Mouse (Mus musculus): Measurements from ENCODE around the gene Tcap. TPM values are rescaled to one million over a fixed set of nuclear protein-coding genes. Genes with fewer than 3 reads are reported as not detected.
"Not testable (repeated sequence)": the region's sequence is repeated elsewhere in the genome, so short reads cannot be mapped to it uniquely, and the experiment has no call there.

Tcap gene
- polyA plus RNA-seq, 1 experiment from 2014 or later = not detected

DNA sequence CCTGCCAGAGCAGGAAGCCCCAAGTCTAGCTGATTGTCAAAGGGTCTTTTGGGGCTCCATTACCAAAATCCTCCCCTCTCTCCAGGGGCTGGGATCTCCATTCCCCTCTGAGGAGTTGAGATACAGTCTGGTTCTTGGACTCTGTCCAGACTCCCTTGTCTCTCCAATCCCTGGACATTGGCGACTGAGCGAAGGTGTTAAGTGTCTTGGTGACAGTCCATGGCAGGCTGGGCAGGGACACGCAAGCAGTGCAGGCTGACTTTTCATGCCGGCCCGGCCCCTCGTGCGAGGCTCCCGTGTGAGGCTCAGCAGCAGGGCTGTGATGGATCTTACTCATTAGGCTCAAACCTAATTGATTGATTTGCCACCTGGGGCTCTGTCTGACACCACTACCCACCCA lies 9.3 kb upstream of the Tcap start:
- peaks cover 41% of the 10 kb centered on the region for H3K4me1 ChIP-seq
- peaks cover 61% of the 10 kb centered on the region for H3K36me3 ChIP-seq
- H3K27ac ChIP-seq (replicated peaks) = no peak overlapping the region
- no peak for DNase-seq (ENCODE audit: low spot score)
- no peaks in the 10 kb centered on the region for H3K9me3 ChIP-seq (replicated peaks)
- 90% methylated on average over 8 of the region's 8 CpGs for WGBS
- no peak overlapping the region for H3K4me3 ChIP-seq
- H3K27me3 ChIP-seq (ENCODE audit: low read depth, poor library complexity, severe bottlenecking) = no peaks in the 10 kb centered on the region

DNA sequence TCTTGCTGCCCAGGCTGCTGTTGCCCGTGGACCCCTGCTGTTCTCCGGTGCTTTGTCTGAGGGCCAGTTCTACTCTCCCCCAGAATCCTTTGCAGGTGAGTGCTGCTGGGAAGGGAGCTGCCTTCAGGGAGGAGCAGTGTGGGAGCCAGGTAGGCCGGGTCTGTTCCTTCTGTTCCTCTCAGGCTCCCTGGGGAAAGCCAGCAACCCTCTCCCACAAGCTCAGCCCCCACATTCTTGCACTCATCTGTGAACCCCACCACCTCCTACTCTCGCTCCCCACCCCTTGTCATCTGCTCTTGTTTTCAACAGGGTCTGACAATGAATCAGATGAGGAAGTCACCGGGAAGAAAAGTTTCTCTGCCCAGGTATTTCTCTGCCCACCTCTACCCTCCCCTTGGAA lies 6.9 kb upstream of the Tcap start:
- Histone ChIP-seq H3K27me3 (ENCODE audit: low read depth, poor library complexity, severe bottlenecking) (no peaks in the 10 kb centered on the region), H3K9me3 (replicated peaks) (no peaks in the 10 kb centered on the region), H3K36me3 (peaks cover 85% of the 10 kb centered on the region), H3K27ac (replicated peaks) (no peak overlapping the region), H3K4me1 (peaks cover 16% of the 10 kb centered on the region), H3K4me3 (no peak overlapping the region)
- WGBS = 68% methylated on average over 5 of the region's 5 CpGs
- DNase-seq (ENCODE audit: low spot score) = no peak

DNA sequence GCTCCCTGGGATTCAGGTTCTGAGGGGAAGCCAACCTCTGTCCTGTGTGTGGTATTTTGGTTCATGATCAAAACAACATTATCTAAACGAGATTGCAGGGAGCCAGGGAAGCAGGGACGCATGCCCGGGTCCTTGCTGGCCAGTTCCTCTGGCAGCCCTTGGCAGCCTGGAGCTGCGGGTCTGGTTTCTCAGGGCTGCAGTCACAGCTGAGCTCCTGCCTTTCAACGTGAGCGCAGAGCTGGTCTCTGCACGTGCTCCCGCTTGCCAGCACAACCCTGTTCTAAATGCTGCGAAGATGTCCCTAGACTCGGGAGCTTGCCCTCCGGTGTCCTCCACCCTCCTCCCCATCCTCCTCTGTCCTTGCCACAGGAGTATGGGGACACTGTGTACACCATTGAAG lies 5.8 kb upstream of the Tcap start:
- H3K27me3 ChIP-seq (ENCODE audit: low read depth, poor library complexity, severe bottlenecking) = no peaks in the 10 kb centered on the region
- H3K36me3 ChIP-seq = peaks cover 86% of the 10 kb centered on the region
- H3K4me1 ChIP-seq = peaks cover 6% of the 10 kb centered on the region
- no peak for DNase-seq (ENCODE audit: low spot score)
- no peaks in the 10 kb centered on the region for H3K9me3 ChIP-seq (replicated peaks)
- WGBS = 92% methylated on average over 11 of the region's 11 CpGs
- H3K27ac ChIP-seq (replicated peaks) = no peak overlapping the region
- no peak overlapping the region for H3K4me3 ChIP-seq

DNA sequence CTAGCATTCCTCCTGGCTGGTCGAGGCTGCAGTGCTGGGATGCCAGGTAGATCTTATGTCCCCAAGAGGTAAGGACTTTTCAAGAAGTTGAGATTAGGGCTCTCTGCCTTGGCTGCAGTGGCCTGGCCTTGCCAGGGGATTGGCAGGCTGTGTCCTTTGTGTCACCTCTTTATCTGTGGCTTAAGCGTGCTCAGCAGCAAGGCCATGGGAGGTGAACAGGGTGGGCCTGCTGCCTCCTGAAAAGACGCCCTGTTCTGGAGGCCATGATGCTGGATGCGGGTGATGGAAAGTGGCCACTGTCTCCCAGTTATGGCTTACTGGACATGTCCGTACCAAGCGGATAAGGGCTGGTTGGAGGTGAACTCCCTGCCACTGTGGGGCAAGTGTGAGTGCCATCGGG lies 4.2 kb upstream of the Tcap start:
- no peak for DNase-seq (ENCODE audit: low spot score)
- Histone ChIP-seq H3K27me3 (ENCODE audit: low read depth, poor library complexity, severe bottlenecking) (peaks cover 12% of the 10 kb centered on the region), H3K36me3 (peaks cover 76% of the 10 kb centered on the region), H3K27ac (replicated peaks) (no peak overlapping the region), H3K9me3 (replicated peaks) (no peaks in the 10 kb centered on the region), H3K4me1 (peaks cover 4% of the 10 kb centered on the region; the same call in 1 of the 2 replicates), H3K4me3 (no peak overlapping the region)
- WGBS = 88% methylated on average over 7 of the region's 7 CpGs

DNA sequence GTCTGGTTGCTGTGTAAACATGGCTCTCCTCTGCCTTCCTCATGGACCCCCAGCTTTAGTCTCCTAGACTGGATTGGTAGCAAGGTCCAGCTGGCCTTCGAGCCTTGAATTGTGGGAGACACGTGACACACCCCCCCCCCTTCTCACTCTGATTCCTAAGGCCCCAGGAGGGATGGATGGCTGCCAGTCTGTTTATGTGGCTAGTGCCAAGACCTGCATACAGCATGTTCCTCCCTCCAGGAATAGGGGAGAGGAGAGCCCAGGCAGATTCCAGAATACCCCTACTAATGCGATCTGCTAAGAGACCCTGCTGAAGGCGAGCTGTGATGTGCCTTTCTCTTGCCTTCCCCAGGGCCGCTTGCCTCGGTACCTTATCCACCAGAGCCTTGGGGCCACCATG lies 3.5 kb upstream of the Tcap start:
- no peaks in the 10 kb centered on the region for H3K9me3 ChIP-seq (replicated peaks)
- WGBS = 82% methylated on average over 6 of the region's 6 CpGs
- no peak overlapping the region for H3K4me3 ChIP-seq
- no peak for DNase-seq (ENCODE audit: low spot score)
- peaks cover 5% of the 10 kb centered on the region; the same call in 1 of the 2 replicates for H3K4me1 ChIP-seq
- peaks cover 68% of the 10 kb centered on the region for H3K36me3 ChIP-seq
- peaks cover 20% of the 10 kb centered on the region for H3K27me3 ChIP-seq (ENCODE audit: low read depth, poor library complexity, severe bottlenecking)
- H3K27ac ChIP-seq (replicated peaks) = no peak overlapping the region

DNA sequence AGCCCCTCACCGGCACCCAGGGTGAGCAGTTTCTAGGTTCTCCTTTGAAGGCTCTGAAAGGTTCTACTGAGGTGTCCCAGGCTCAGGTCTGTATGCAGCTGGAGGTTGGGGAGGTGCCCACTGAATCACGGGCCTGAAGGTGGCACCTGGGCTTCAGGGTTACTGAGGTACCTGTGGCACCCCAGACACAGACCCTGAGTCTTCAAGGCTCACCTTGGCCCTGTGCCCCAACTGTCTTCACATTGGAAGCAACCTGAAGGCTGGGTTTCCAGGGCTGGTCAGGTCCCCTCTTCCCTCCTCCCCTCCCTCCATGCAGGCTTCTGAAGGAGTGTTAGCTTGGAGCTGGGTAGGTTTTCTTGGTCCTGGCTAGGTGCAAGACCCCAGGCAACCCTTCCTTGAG lies 2.0 kb upstream of the Tcap start:
- 92% methylated on average over 2 of the region's 2 CpGs for WGBS

DNA sequence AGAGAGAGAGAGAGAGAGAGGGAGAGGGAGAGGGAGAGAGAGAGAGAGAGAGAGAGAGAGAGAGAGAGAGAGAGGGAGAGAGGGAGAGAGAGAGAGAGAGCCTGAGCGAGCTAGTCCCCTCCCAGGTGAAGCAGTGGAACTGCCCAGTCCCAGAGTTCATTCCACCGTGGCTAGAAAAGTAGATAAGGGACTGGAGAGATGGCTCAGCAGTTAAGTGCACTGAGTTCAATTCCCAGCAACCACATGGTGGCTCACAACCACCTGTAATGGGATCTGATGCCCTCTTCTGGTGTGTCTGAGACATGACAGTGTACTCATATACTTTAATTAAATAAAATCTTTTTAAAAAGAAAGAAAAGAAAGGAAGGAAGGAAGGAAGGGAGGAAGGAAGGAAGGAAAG lies 1.2 kb upstream of the Tcap start:
- DNase-seq (ENCODE audit: low spot score); H3K9me3 ChIP-seq (replicated peaks); H3K27ac ChIP-seq (replicated peaks); H3K4me3 ChIP-seq: not testable (repeated sequence)
- Histone ChIP-seq H3K36me3 (peaks cover 45% of the 10 kb centered on the region), H3K27me3 (ENCODE audit: low read depth, poor library complexity, severe bottlenecking) (peaks cover 43% of the 10 kb centered on the region), H3K4me1 (peaks cover 12% of the 10 kb centered on the region)
- 40% methylated on average over 2 of the region's 2 CpGs for WGBS

More for the DNA sequence above, 2.0 kb upstream of the Tcap start:
- Histone ChIP-seq H3K9me3 (replicated peaks) (no peaks in the 10 kb centered on the region), H3K27ac (replicated peaks) (no peak overlapping the region), H3K4me3 (no peak overlapping the region), H3K4me1 (peaks cover 10% of the 10 kb centered on the region), H3K27me3 (ENCODE audit: low read depth, poor library complexity, severe bottlenecking) (peaks cover 35% of the 10 kb centered on the region), H3K36me3 (peaks cover 53% of the 10 kb centered on the region)
- no peak for DNase-seq (ENCODE audit: low spot score)

DNA sequence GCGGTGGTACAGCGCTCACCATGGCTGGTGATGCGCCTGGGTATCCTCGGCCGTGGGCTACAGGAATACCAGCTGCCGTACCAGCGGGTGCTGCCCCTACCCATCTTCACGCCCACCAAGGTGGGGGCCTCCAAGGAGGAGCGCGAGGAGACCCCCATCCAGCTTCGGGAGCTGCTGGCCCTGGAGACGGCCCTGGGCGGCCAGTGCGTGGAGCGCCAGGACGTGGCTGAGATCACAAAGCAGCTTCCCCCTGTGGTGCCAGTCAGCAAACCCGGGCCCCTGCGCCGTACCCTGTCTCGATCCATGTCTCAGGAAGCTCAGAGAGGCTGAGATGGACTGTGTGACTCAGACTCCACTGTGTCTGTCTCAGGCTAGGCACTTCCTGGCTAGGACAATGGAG lies 605 bp downstream of the Tcap start:
- peaks cover 61% of the 10 kb centered on the region for H3K27me3 ChIP-seq (ENCODE audit: low read depth, poor library complexity, severe bottlenecking)
- DNase-seq (ENCODE audit: low spot score) = no peak
- no peaks in the 10 kb centered on the region for H3K9me3 ChIP-seq (replicated peaks)
- H3K36me3 ChIP-seq = peaks cover 27% of the 10 kb centered on the region
- peaks cover 22% of the 10 kb centered on the region for H3K4me1 ChIP-seq
- 72% methylated on average over 20 of the region's 20 CpGs for WGBS
- no peak overlapping the region; the same call in 1 of the 2 replicates for H3K27ac ChIP-seq (replicated peaks)
- no peak overlapping the region for H3K4me3 ChIP-seq

DNA sequence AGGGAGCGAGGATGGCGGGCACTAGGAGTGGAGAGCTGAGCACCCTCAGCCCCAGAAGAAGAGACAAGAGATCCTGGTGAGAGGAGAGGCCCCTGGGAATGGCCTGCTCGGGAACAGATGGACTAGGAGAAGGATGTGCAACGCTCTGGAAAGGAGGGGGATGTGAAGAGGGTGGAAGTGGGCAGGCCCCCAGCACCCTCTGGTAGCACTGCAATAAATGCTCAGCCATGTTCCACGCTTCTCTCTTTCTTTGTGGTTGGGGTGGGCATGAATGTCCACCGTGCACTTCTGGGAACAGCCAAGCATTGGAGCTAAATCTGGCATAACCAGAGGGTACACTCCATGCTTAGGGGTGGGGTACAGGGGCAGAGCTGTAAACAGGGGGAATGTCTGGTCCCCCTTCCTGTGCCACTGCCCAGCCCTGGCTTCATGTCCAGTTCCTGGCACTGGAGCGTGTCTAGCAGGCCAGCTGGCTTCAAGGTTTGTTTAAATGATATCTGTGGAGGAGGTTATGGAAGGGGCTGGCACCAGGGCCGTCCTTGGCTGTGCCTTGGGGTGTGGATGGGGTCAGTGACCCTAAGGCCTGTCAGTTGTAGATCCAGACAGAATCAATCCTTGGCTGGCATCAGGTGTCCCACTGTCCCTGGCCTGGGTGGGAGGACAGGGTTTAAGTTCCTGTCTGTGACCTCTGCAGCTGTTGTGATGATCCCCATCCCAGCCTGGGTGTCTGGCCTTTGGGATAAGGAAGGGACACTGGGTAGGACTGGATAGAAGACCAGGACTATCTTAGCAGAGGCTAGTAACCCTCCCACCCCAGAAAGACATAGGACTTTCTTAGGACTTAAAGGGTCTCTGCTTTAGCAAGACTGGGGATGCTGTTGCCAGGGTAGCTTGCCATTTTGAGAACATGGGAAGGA lies 1.4 kb downstream of the Tcap start:
- 71% methylated on average over 8 of the region's 8 CpGs for WGBS
- peaks cover 68% of the 10 kb centered on the region for H3K27me3 ChIP-seq (ENCODE audit: low read depth, poor library complexity, severe bottlenecking)
- H3K4me3 ChIP-seq = no peak overlapping the region
- no peak for DNase-seq (ENCODE audit: low spot score)
- no peak overlapping the region for H3K27ac ChIP-seq (replicated peaks)
- peaks cover 20% of the 10 kb centered on the region for H3K36me3 ChIP-seq
- peaks cover 27% of the 10 kb centered on the region for H3K4me1 ChIP-seq
- H3K9me3 ChIP-seq (replicated peaks) = no peaks in the 10 kb centered on the region

DNA sequence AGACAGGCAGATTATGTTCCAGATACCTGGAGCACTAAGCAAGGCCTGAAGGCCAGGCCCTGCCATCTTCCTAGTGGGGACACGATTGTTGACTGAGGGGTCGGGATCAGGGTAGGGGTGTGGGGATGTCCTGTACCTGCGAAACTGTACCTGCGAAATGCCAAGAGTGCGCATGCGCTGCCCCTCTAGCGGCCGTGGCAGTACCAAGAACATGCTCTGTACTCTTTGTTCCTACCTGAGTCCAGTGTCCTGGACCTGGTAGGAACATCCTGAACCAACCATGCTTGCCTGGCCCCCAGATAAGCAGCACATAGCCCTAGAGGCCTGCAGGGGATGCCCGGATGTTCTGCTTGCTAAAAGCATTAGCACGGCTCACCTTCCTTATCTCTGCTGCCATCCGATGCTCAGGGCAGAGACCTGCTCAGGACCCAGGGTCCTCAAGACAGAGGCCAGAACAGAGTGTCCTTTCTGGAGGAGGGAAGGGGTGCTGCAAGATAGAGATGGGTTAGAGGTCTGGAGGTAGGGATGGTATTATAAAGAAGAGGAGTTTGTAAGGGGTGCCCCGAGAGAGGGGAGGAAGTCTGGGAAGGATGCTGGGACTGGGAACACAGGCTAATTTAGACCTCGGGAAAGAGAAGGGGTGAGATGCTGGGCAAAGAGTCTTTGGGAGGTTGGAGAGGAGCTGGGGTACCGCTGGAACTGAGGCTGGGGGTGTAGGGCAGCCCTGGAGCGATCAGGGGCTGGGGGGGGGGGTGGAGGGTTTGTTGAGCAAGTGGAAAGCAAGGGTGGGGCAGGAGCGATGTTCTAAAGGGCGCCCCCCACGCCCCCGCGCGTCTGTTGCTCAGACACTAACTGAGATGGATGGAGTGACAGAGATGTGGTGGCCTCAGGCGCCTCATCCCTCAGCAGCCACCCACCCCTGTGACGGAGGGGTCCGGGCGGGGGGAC lies 2.3 kb downstream of the Tcap start, which contains the start of gene Pnmt:
TSS of gene Pnmt (plus strand) at position 813 of the 948 bp plus-strand sequence.
- peaks cover 27% of the 10 kb centered on the region for H3K4me1 ChIP-seq
- peaks cover 78% of the 10 kb centered on the region for H3K27me3 ChIP-seq (ENCODE audit: low read depth, poor library complexity, severe bottlenecking)
- H3K36me3 ChIP-seq = peaks cover 10% of the 10 kb centered on the region
- H3K4me3 ChIP-seq = no peak within 1 kb of the TSS
- 56% methylated on average over 25 of the region's 25 CpGs for WGBS
- no peak within 1 kb of the TSS for H3K27ac ChIP-seq (replicated peaks)
- no peak for DNase-seq (ENCODE audit: low spot score)
- no peaks in the 10 kb centered on the region for H3K9me3 ChIP-seq (replicated peaks)

DNA sequence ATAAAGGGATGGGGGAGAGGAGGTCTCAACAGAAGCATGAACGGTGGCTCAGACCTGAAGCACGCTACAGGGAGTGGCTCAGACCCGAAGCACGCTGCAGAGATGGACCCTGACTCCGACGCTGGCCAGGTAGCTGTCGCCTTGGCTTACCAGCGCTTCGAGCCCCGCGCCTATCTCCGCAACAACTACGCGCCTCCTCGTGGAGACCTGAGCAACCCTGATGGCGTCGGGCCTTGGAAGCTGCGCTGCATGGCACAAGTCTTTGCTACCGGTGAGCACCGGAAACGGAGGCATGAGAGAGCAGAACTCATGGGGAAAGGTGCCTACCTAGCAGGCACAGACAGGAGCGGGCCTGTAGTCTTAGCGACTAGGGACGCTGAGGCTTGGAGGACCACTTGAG lies 3.0 kb downstream of the Tcap start:
- no peak overlapping the region for H3K27ac ChIP-seq (replicated peaks)
- peaks cover 85% of the 10 kb centered on the region for H3K27me3 ChIP-seq (ENCODE audit: low read depth, poor library complexity, severe bottlenecking)
- no peak overlapping the region for H3K4me3 ChIP-seq
- H3K4me1 ChIP-seq = peaks cover 27% of the 10 kb centered on the region
- no peak for DNase-seq (ENCODE audit: low spot score)
- 16% methylated on average over 24 of the region's 24 CpGs for WGBS
- peaks cover 5% of the 10 kb centered on the region for H3K36me3 ChIP-seq
- H3K9me3 ChIP-seq (replicated peaks) = no peaks in the 10 kb centered on the region

DNA sequence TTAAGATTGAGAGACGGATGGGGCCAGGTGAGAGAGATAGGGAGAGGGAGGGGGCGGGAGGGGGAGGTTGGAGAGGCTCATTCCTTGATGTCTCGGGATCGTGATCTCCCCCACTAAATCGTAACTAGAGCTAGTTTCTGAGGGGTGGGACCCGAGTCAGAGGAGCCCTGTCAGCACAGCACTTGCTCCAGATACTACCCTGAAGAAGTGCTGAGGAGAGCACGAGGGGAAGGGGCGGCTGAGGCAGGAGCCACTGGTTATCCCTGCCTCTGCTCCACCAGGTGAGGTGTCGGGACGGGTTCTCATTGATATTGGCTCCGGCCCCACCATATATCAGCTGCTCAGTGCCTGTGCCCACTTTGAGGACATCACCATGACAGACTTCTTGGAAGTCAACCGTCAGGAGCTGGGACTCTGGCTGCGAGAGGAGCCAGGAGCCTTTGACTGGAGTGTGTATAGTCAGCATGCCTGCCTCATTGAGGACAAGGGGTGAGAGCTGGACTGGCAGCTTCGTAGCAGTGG lies 3.5 kb downstream of the Tcap start:
- no peaks in the 10 kb centered on the region for H3K9me3 ChIP-seq (replicated peaks)
- DNase-seq (ENCODE audit: low spot score) = no peak
- H3K27me3 ChIP-seq (ENCODE audit: low read depth, poor library complexity, severe bottlenecking) = peaks cover 90% of the 10 kb centered on the region
- WGBS = 54% methylated on average over 14 of the region's 14 CpGs
- H3K27ac ChIP-seq (replicated peaks) = no peak overlapping the region
- no peaks in the 10 kb centered on the region for H3K36me3 ChIP-seq
- H3K4me1 ChIP-seq = peaks cover 31% of the 10 kb centered on the region
- H3K4me3 ChIP-seq = no peak overlapping the region

Measured in midbrain, embryonic 10.5 days (tissue).